Mouse (Mus musculus): ENCODE data around the gene Gm21731.
"Not testable (repeated sequence)": the region's sequence is repeated elsewhere in the genome, so short reads cannot be mapped to it uniquely, and the experiment has no call there.

Gene Gm21731

GRCm38 (mm10) chr13:120238811-120239210, at the start of gene Gm21731:
TSS of gene Gm21731 (plus strand) at chr13:120239111.
- not testable (repeated sequence) for DNase-seq (ENCODE audit: low read depth, low spot score)

- DNase-seq (ENCODE audit: low read depth, low spot score), result not testable (repeated sequence)
These were observed 42.6 kb upstream of the Gm21731 start for GRCm38 (mm10) chr13:120196189-120196821.

GRCm38 (mm10) chr13:120215847-120216246, 23.1 kb upstream of the Gm21731 start, which contains the start of gene Gm21762:
TSS of gene Gm21762 (minus strand) at chr13:120215947.
- not testable (repeated sequence) for DNase-seq (ENCODE audit: low read depth, low spot score)

- DNase-seq (ENCODE audit: low read depth, low spot score), result peak; percentile 30
These were observed 18.0 kb upstream of the Gm21731 start for GRCm38 (mm10) chr13:120220922-120221321.

- DNase-seq (ENCODE audit: low read depth, low spot score), result peak; percentile 24
These were observed 15.8 kb upstream of the Gm21731 start for GRCm38 (mm10) chr13:120223012-120223659.

- not testable (repeated sequence) for DNase-seq (ENCODE audit: low read depth, low spot score)
These were observed 7.1 kb upstream of the Gm21731 start for GRCm38 (mm10) chr13:120231798-120232197.

GRCm38 (mm10) chr13:120232447-120233049, 6.4 kb upstream of the Gm21731 start:
- not testable (repeated sequence) for DNase-seq (ENCODE audit: low read depth, low spot score)

GRCm38 (mm10) chr13:120251208-120251924, 12.5 kb downstream of the Gm21731 start:
- not testable (repeated sequence) for DNase-seq (ENCODE audit: low read depth, low spot score)

- not testable (repeated sequence) for DNase-seq (ENCODE audit: low read depth, low spot score)
These were observed 20.1 kb downstream of the Gm21731 start for GRCm38 (mm10) chr13:120258817-120259658.

- not testable (repeated sequence) for DNase-seq (ENCODE audit: low read depth, low spot score)
These were observed 20.8 kb downstream of the Gm21731 start for GRCm38 (mm10) chr13:120259718-120260117.

GRCm38 (mm10) chr13:120262870-120263269, 24.0 kb downstream of the Gm21731 start, which contains the start of gene AF067061:
TSS of gene AF067061 (plus strand) at chr13:120263114.
- DNase-seq (ENCODE audit: low read depth, low spot score), result not testable (repeated sequence)

- not testable (repeated sequence) for DNase-seq (ENCODE audit: low read depth, low spot score)
These were observed 38.9 kb downstream of the Gm21731 start for GRCm38 (mm10) chr13:120277837-120278236.

- no peak for DNase-seq (ENCODE audit: low read depth, low spot score)
These were observed 39.9 kb downstream of the Gm21731 start for GRCm38 (mm10) chr13:120278784-120279183.
